Mouse (Mus musculus) fibroblast of lung, adult 2 months (primary cell): ENCODE measurements around the gene Sh3bgrl3.

Experiments used
- DNase-seq: peaks from one replicate; pipeline ENCODE4 v3.0.0-alpha.2; 2011; ENCODE audit warnings: low read depth

Gene Sh3bgrl3

DNA sequence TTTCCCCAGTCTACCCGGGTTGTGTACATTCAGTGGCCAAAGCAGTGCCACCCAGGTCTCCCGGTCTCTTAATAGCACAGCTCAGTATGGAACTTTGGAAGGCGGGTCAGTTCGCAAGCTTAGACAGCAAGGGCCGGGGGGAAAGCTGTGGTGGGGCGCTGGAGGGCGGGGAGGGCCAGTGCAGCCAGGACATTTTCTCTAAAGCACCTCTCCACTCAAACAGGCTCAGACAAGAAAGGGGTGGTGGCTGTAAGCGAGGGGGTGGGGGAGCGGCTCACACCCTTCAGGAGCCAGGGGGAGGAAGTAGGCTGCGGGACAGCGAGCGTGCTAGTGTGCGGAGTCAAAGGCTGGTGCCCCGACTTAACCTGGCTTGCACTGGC, 384 bp upstream of the Sh3bgrl3 start:
- DNase-seq = no peak

DNA sequence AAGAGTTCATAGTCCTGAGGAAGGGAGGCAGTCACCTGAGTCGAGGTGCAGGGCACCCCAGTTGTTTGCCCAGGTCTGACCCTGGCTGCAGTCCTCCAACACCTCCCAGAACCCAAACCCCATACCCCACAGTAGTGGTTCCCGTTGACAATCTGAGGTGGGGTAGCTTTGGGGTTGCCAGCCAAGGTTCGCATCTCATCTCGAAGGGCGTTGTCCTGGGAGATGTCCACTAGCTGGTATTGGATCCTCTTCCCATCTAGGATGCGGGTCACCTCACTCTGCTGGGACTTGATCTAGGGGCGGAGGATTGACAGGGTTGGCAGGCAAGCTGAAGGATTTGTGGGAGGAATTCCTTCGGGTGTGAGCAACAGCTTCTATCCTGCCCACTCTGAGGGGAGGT, 796 bp downstream of the Sh3bgrl3 start:
- DNase-seq = no peak

DNA sequence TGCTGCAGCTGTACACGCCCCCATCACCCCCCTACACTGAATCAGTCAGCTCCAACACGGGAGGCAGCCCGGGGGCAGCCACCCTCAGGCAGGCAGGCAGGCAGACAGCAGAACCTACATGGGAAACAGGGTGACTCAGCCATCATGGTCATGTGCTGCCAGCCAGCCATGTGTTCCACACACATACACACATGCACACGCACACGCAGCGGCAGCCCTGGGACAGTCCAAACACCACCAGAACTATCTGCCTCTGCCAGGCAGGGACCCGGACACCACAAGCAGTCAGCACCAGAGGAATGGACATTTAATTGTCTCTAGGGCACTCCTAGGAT, 1.5 kb downstream of the Sh3bgrl3 start:
- DNase-seq = no peak

DNA sequence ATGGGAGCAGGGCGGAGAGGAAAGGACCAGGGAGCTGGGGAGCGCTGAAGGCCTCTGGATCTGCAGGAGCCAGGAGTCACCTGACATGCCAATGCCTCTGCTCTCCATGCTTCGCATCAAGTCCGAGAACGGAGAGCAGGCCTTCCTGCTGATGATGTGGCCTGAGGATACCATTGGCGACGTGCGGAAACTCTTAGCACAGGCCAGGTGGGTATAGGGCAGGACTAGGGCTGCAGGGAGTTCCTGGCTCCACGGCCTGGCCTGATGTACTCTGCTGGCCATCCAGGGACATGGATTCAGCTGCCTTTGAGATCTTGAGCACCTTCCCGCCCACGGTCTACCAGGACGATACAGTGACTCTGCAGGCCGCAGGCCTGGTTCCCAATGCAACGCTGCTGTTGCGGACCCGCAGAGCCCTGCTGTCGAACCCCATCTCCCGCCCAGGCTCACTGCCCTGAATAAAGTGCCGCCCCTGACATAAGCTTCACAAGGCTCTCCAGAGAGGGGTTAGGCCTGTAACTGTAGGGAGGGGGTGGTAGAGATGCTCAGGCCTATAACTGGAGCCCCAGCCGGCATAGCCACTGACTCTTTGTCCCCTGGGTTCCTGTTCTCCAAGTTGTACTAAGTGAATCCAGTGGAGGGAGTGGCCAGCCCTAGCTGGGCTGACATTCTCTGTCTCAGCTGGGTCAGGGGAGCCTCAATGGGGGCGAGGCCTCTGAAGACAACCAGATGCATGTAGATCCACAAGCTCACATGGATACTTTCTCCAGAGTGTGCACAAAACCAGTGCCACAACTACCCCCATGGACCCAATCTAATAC, 2.1 kb downstream of the Sh3bgrl3 start:
- DNase-seq = no peak

DNA sequence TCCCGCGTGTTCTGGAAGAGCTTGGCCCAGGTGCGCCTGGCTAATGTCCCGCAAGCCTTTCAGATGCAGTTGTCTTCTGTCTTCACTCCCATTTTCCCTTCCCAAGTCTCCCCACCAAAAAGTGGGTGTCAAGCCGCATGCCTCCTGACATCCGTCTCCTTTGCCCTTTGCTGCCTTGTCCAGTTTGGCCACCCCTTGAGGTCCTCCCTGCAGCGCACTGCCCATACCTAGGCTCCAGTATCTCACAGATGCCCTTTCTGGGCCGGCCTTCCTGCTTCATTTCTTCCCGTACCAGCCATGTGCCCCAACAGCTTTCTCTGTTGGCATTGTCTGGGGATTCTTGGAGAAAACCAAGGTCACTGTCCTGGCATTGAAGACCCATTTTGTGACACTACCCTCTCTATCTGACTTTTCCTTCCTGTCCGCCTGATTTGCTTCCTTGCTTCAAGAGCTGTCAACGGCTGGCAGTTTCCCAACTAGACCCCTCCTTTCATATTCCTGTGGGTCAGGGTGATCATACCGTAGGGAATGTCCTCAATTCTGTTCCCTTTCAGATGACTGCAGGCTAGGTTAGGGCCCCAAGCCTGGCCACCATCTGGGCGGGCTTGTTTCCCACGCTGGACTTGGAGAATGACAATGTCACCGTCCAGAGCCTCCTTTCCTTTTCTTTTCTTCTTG, 3.1 kb downstream of the Sh3bgrl3 start:
- DNase-seq = no peak

DNA sequence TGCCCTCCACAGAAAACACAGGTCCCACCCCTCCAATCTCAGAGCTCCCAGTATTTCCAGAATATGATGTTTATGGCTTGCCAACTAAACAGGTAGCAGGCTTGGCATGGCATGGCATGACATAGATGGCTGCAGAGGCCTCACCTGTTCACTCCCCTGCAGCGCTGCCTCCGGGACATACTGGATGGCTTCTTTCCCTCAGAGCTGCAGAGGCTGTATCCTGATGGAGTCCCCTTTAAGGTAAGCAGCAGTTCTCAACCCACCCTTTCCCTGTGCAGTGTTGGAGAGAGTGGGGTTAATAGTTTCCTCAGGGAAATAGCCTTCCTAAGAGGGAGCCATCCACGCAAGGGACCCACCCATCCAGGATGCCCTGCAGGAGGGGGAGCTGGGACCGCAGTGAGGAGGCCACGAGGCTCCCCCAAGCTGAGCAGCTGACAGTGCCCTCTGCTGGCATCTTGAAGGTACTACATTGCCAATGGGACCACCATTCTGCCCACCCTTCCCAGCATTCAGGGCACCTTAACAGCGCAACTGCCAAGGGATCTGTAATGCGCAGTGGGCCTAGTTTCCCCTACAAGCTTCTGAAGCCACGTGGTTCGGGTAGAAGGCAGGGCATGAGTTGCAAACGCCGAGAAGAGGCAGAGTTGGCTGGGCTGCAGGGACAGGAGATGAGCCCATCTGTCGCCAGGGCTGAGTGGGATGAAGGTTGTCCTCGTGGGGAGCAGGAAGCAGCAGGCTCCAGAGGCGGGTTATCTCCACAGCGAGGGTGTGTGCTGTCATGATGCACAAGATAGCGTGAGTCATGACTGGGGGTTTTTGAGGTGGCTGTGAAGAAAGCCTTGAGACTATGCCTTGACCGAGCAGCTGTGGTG, 4.7 kb downstream of the Sh3bgrl3 start:
- DNase-seq = no peak

DNA sequence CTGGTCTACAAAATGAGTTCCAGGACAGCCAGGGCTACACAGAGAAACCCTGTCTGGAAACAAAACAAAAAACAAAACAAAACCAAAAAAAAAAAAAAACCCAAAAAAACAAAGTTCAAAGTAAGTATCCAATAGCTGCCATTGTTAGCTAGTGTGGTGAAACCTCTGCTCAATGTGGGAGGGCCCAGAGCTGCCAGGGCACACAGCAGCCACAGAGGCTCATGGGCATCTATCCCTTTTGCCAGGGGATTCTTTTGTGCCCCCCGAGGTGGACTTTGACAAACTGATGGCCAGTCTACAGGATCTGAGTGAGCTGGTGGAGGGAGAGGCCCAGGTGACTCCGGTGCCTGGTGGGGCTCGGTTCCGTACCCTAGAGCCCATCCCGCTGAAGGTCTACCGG, 5.4 kb downstream of the Sh3bgrl3 start:
- no peak for DNase-seq

DNA sequence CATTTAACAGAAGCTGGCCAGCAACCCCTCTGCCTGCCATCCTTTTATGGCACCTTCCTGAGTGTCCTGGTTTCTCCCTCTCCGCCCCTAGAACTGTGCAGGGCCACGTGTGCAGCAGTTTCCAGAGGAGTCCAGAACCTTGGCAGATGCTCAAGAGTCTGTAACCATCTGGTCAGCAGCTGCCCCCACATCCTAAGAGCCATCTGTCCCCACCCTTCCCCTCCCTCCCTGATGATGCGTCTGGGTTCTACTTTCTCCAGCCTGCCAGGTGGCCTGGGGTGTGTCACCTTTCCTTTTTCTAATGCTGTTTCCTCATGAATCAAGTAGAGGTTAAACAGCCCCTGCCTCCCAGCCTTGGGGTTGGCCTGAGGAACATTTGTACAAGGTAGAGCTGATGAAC, 6.3 kb downstream of the Sh3bgrl3 start:
- no peak for DNase-seq

DNA sequence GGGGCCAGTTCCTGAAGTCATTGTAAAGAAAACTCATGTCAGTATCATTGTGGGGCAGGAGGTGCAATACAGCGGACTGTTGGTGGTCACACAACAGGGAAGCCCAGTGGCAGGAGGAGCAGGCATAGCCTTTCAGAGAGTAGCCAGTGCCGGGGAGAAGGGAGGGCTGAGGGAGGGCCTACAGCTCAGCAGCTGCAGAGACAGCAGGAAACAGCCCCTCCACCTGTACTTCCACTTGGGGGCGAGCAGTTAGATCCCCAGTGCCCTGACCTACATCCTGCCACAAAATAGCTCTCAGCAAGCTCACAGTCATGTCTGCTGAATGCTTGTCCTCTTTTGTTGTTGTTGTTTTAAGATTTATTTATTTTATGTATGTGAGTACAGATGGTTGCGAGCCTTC, 7.0 kb downstream of the Sh3bgrl3 start:
- no peak for DNase-seq

DNA sequence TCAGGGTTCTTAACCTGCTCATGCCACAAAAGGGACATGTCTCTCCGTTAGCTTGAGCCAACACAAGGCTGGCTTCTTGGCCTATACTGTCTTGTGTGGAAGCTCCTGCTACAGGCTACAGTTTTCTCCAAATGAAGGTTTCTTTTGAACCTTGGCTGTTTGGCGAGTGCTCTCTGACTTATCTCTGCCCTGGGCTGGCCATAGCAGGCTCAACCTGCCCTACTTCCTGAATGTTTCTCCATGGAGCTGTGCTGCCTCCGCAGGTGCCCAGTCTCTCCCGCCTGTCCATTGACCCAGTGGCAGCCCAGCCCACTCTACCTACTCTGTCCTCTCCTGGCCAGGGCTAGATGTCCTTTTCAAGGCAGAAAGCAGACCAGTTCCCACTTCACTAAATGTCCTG, 7.7 kb downstream of the Sh3bgrl3 start:
- no peak for DNase-seq

DNA sequence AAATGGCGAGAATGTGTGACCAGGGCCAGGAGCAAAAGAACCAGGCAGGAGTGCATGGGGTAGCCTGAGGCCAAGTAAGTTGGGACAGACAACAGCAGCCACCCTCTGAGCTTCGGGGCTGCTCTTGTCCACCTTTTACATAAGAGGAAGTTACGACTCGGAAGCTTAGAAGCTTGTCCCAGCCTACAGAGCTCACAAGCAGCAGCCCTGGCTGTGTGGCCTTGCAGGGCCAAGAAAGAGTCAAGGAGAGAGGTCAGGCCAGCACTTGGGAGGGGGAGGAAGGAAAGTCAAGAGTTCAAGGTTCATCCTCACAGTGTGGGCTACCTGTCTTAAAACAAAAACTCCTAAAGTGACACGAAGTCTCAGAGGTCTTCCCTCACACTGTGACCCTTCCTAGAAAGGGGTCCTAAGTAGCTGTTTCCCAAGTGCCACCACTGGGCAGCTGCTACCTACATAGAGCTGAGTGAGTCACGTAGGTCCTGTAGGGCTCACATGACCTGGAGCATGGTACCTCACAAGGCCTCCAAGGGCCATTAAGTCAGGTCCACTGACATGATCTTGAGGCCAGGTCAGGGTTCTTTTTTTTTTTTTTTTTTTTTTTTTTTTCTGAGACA, 8.3 kb downstream of the Sh3bgrl3 start:
- no peak for DNase-seq

DNA sequence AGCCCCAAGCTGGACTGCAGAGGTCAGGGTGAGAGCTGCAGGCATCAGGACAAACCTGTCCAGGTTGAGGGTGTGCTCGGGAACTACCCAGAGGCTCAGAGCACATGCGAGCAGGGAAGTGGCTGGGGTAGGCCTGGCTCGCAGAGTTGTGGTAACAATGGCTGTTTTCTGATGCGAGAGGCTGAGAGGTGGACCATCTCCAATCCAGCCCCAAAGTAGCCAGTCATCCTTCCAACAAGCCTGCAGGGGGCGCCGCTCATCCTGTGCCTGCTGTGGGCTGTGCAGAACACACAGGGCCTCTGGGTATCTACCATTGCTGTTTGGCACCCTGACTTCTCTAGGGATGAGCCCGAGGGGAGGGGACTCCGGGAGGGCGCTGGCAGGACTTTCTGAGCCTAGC, 8.9 kb downstream of the Sh3bgrl3 start:
- DNase-seq = no peak

DNA sequence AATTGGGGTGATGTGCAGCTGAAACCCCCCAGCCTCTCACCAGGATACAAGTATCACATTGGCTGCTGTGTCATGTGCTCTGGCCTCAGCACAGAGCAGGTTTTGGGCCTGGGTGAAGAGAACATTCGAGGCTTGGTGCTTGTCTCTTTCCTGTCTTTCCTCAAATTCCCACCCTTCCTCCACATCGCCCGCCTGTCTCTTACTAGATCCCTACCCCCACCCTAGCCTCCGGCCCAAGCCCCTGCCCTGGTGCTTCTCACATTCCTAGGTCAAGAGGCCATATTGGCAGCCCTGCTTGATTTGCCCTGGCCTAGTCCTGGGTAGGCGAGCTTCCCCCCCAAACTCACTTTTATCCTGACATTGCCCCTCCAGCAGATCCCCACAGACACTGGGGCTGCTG, 9.5 kb downstream of the Sh3bgrl3 start:
- no peak for DNase-seq

DNA sequence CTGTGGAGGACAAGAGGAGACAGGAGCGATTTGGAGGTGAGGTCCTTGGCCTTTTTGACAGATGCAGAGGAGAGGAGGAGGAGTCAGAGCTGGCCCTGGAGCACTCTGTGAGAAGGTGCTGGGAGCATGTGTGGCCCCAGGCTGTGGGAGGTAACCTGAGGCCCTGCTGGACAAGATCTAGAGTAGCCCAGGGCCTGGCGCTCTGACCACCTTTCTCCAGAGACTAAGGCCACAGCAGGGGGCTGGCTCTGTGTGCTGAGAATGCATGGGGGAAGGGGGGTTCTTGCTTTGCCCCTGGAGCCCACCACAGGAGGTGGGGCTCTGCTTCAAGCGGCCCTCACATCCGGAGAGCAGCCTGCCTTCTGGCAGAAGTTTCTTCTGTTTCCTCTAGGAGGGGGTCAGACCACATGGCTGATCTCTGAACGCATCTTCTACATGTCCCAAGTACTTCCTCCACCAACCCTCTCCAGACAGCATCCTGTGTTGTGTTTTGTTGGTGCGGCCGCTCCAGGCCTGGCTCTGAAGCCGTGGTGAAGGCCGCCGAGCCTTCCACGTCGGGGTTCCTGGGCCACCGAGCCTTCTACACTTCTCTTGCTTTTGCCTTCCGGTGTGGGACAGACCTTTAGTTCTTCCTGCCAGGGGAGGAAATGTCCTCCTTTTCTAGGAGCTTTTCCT, 10.3 kb downstream of the Sh3bgrl3 start:
- no peak for DNase-seq

DNA sequence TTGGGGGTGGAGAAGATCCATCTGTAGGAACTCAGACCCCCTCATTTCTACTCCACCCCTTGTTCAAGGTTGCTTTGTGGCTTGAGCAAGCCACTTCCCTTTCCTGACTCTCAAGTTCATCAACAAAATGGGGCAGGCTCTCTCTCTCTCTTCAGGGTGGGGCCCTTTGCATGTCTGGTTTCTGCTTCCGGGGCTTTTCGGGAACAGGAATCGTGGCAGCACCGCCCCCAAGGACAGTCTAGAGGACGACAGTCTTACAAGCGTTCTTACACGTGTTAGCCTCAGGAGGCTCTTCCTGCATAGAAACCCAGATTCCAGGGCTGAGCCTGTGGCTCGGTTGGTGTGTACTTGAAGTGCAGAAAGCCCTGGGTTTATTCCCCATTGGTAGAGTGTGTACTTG, 11.6 kb downstream of the Sh3bgrl3 start:
- no peak for DNase-seq

DNA sequence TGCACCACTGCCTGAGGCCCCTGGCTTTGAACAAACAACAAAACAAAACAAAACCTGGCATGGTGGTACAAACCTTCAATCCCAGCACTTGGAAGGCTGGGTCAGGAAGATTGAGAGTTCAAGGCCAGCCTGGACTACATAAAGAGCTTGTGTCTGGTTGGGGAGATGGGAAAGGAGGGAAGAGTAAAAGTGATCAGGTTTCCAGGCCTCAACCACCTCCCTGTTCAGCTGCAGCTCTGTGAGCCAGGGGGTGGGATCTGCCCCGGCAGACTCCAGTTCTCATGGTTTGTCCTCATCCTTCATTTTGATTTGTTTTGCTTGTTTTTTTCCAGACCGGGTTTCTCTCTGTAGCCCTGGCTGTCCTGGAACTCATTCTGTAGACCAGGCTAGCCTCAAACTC, 12.1 kb downstream of the Sh3bgrl3 start:
- DNase-seq = no peak

DNA sequence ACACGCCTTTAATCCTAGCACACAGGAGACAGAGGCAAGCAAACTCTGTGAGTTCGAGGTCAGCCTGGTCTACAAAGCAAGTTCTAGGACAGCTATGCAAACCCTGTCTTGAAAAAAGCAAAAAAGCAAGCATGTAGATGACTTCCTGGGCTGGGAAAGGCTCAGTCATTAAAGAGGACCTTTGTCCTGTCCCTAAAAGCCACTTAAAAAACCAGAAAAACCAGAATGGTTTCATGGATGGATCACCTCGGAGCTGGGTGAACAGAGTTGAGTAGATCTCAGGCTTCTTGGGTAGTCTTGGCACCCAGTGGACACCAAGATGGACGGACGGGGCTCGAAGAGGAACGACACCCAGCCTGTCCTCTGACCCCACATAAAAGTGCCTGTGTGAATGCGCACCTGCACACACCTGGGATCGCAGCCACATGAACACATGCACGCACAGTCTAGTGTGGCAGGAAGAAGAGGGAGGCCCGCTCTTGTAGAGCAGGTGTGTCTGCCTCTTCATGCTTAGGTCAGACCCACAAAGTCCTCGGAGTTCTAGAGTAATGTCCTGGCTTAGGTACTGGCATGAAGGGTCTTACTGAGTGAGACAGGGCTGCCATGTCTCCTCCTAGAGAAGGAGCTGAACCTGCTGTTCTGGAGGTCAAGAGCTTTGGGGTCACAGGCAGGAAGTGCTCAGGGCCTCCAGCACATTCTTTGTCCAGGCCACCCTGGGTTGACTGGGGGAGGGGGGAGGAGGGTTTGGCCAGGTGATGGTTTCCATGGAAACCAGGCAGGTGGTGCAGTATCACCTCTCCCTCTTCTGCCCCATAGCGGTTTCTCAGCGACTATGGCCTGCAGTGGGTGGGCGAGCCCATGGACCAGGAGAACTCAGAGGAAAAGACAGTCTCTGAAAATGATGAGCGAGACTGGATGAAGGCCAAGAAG, 13.1 kb downstream of the Sh3bgrl3 start:
- no peak for DNase-seq

DNA sequence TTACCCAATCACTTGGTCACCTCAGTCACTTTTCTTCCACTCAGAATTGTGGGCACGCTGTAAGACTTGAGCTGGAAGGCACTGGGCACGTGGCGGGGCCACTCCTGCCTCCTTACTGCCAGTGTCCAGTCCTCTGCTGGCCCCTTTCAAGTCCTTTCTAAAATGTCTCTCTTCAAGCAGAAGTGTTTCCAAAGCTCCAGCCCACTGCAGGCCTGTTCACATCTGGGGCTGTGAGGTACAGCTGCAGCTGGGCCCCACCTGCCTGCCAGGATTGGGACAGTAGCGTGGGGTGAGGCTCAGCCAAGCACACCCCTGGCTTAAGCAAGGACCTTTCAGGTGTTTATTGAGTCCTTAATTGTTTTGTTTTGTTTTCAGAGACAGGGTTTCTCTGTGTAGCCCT, 14.6 kb downstream of the Sh3bgrl3 start:
- no peak for DNase-seq

DNA sequence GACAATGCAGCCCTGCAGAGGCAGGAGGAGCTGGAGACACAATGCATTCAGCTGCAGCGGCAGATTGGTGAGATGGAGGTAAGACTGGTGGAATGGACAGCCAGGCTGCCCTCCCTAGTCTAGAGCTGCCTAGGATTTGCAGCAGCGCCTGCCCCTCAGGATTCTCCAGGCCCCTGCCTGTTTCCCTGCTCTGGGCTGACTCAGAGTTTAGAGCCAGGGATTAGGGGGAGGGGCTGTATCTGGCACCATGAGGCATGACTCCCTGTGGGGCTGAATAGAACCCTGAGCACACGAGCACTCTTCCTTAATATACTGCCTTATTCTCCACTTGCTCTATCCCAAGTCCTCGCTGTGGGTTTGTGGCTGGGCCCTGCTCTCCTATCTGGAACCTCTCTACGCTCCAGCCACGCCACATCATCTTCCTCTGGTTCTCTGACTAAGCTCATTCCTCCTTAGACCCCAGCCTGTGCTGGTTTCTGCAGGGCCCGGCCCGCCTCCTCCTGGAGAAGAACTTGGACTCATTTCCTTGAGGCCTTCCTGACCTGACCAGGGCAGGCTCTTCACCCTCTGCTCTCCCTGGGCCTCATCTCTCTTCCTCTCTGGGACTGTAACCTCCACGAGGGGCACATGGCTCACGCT, 15.1 kb downstream of the Sh3bgrl3 start:
- DNase-seq = no peak

DNA sequence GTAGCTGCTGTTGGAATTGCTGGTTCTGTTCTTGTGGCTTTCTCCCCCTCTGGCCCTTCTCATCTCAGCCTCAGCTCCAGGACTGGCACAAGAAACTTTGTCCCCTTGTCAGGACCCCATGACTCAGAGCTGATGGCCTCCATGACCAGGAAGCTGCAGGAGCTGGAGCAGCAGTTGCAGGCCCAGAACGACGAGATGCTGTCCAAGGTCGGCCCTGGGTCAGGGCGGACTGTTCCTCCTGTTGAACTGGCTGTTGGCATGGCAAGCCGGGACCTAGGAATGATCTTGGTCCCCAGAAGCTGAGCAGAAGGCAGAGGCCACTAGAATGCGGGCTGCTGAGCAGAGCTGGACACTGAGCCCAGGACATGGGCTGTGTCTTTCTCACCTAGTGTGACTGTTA, 16.2 kb downstream of the Sh3bgrl3 start:
- no peak for DNase-seq
